Mouse (Mus musculus) thymus, adult 18-20 months (tissue): Measurements from ENCODE around the gene Pga5.
A peak's percentile ranks its signal among the peaks of the same experiment; 100 is the strongest.

ENCODE experiments used
- DNase-seq, 2 experiments: peaks; one replicate each; pipeline ENCODE4 v3.0.0; 2022; ENCODE audit warnings: mixed read lengths in 2 of 2

The Pga5 gene

DNA sequence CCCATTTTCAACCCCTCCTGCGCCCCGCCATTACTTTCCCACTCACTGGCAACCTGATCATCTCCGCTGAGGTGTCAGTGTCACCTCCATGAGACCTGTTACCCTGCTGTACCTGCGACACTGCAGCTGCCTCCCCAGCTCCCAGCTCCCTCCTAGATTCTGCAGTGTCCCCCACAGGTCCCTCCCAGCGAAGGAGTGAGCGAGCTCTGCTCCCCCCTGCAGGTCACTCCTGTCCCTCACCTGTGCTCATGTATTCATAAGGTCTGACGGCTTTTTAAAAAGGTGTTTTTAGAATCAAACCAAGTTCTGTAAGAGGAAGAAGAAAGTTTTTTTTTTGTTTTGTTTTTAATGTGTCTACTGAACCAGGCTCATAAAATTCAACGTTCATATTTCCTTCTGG is 24.3 kb upstream of the Pga5 start:
- DNase-seq = no peak

DNA sequence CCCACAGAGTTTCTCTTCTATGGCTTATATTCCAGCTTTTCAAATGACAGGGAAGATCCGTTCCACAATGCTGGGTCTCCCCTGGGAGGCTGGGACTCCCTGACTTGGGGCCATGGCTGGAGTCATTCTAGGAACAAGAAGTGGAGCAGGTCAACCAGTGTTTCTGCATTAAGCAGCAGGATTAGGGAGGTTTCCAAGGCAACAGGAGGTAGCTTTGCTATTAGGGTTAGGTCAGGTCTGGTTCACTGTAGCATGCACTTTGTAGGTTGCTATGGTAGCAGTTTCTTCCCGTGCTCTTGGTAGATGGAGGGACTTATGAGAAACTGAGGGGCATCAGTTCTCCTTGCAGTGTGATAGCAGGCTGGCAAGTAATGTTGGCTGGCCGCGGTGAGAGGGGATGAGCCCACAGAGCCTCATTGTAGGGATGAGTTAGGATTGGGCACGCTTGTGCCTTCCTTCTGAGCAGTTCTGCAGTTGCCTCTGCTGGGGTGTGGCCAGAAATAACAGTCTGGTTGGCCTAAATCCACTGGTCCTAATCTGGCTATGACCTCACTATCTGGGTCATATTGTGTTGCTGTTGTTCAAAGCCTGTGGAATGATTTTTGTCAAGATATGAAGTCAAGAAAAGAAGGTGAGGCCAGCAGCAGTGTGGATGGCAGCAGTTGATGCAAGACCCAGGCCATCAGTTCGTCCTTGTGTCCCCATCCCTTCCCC is 23.3 kb upstream of the Pga5 start:
- DNase-seq = no peak

GRCm38 (mm10) chr19:10699851-10700250 is 22.0 kb upstream of the Pga5 start:
- no peak for DNase-seq

GRCm38 (mm10) chr19:10698131-10698991 is 20.5 kb upstream of the Pga5 start:
- no peak for DNase-seq

- no peak for DNase-seq
Measured at GRCm38 (mm10) chr19:10695801-10696200, 17.9 kb upstream of the Pga5 start.

DNA sequence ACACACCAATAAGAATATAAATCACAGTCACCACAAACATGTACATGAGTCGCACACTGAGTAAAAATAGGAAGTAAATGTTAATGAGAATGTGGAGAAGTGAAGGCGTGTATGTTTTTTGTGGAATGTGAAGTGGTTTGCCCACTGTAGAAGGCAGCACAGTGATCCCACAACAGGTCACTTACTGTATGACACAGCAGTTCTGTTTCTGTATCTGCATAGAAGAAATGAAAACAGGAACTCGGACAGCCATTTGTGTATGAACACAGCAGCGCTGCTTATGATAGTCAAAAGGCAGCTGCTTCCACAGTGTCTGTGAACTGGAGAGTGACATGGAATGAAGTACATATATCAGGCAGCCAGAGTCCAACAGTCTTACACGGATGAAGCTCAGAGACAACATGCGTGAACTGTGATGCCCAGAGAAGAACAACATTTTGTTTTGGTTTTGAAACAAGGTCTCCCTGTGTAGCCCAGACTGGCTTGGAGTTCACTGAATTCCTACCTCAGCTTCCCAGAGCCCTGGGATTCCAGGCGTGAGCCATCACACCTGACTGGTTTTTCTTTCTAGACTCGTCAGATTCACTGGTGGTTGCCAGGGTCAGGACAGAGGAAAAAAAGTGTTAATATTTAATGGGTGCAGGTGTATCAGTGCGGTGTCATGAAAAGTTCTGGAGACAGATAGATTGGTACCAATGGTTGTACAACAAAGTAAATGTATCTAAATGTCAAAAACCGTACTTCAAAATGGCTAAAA is 16.2 kb upstream of the Pga5 start:
- DNase-seq = no peak

DNA sequence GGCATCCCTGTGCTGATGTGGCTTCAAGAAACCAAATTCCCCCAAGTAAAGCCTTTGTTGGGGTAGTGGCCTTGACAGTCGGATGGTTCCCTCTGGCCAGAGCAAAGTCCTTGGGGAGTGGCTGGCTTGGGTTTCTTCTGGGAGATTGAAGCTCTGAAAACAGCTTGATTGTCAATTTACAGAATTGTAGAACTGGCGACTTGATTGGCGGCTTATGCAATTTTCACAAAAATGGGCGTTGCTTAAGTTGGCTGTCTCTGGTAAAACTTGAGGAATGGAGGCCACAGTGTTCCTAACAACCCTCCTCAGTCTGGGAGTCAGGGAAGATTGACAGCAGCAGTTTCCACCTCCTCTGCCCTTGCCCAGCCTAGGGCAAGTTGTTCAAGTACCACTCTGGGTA is 14.5 kb upstream of the Pga5 start:
- no peak for DNase-seq

DNA sequence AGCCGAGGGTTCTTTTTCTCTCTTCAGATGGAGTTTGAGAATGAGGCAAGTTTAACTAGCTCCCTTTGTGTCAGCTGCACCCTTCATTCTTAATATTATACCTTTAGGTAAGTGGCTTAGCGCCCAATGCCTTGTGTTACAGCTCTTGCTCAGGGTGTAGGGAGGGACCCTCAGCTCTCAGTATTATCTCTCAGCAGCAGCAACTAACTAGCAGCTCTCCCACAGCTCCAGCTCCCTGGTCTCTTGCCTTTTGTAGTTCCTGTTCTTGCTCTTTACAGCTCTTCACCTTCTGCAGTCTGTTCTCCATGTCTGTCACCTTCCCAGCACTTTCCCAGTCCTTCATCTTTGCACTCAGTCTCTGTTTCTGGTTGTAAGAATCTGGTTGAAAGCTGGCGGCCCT is 13.8 kb upstream of the Pga5 start:
- DNase-seq = no peak

GRCm38 (mm10) chr19:10691121-10691520 is 13.2 kb upstream of the Pga5 start:
- no peak for DNase-seq

GRCm38 (mm10) chr19:10690336-10690735 is 12.5 kb upstream of the Pga5 start:
- no peak for DNase-seq

DNA sequence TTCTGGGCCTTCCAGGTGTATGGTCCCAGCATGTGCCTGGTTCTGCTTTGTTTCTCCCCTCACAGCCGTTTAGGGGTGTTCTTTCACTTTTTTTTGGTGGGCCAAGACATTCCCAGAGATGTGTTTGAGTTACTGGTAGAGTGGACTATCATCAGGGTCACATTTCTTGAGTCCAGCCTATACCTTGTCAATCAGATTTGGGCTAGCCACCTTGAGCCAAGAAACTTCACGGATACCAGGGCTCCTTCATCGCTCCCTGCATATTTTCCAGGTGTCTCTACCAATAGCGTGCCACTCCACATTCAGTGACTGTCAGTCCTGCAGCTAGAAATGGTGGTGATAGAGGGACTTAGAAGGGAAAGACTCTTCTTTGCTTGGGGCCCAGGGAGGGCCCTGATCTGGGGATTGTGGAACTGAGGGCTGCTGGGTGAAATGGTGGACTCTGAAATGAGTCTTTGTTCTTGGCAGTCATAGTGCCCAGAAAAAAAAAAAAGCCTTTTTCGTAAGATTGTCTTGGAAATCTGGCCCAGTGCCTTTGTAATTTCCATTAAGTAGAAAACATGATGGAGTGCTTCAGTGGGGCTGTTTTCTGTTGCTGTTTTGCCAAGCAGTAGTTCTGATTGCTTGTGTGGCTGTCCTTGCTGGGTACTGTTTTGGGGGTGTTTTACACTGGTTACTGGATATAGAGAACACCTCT is 11.7 kb upstream of the Pga5 start:
- no peak for DNase-seq

DNA sequence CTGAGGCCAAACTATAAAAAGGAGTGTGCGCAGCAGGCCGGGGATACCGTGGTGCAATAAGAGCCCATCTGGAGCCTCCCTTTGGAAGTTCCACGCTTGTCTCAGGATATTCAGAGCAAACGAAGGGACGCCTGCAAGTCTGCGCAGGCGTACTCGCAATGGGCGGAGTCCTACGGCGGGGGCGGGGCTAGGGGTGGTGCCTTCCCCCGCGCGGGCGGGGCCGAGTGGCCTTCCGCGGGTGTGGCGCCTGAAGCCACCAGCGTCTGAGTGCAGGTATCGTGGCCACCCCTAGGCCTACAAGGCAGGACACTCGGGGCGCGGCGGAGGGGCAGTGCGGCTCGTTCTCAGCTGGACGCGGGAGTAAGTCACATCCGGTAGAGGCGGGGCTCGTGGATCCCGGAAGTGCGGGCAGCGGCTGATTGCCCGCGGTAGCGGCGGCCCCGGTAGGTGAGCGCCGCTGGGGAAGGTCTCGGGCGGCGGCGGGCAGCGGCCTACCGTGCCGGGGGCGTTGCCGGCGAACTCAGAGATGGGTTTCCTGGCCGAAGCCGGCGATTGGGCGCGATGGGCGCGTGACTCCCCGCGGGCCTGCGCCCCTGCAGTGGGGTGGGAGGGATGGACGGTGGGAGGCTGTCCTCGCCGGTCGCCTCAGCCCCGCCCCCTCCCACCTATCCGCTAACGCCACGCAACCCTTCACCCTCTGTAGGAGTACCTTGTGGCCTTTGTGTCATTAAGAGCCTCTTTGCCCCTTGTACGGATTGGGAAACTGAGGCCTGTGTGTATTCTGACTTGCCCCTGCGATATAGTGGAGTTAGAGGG is 10.9 kb upstream of the Pga5 start, which contains the start of gene Vps37c:
Vps37c (plus strand) TSS at position 199 of the 816 bp plus-strand sequence.
- peak; percentile 79 to 83 for DNase-seq

DNA sequence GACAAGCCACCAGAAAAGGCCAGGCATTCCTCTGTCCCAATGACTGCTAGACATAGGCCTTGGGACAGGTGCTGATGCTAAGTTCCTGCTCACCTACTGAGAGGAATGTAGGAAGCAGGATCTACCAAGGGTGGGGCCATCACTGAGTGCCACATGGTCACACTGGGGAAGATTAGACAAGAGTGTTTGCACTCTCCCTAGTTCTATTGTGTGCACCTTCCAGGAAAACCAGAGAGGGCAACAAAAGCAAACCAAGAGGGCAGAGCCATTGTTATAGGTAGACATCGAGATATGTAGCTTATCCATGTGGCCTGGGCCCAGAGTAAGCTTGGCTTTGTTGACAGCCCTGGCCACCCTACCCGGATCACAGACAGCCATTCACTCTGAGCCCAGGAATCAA is 7.9 kb upstream of the Pga5 start:
- no peak for DNase-seq

- no peak for DNase-seq
Measured at GRCm38 (mm10) chr19:10685081-10685480, 7.2 kb upstream of the Pga5 start.

DNA sequence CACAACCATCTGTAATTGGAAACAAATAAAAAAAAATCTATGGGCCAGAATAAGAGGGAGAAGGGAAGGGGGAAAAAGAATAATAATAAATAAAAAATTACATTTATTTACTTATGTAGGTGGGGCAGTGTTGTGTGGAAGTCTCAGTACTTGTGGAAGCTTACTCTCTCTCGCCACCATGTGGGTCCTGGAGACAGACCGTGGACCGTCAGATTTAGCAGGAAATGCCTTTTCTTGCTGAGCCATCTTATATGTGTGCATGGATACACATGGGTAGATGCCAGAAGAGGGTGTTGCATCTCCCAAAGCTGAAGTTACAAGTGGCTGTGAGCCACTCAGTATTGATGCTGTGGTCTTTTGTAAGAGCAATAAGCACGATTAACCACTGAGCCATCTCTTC is 3.7 kb upstream of the Pga5 start:
- DNase-seq = no peak

GRCm38 (mm10) chr19:10678772-10679067 is 849 bp upstream of the Pga5 start:
- no peak for DNase-seq

- no peak for DNase-seq
Measured at GRCm38 (mm10) chr19:10676656-10677055, 1.2 kb downstream of the Pga5 start.

- no peak for DNase-seq
Measured at GRCm38 (mm10) chr19:10673275-10673674, 4.6 kb downstream of the Pga5 start.

- DNase-seq = no peak
Measured at GRCm38 (mm10) chr19:10671854-10672417, 5.9 kb downstream of the Pga5 start.

- DNase-seq = no peak
Measured at GRCm38 (mm10) chr19:10671319-10671718, 6.6 kb downstream of the Pga5 start.

DNA sequence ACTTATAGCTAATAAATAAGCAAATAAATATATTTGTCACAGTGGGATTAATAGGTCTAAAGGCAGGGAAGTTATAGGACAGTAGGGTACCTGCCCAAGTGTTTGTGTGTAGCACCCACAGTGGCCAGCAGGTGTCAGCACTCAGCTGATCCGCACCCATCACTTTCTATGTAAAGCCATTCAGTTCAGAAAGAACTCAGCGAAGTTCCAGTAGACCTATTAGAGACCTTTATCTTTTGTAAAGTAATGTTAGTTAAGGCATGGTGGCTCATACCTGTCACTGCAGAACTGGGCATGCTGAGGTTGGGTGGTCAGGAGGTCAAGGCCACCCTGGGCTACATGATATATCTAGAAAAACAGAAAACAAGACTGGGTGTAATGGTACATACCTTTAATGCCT is 12.4 kb downstream of the Pga5 start:
- DNase-seq = no peak

DNA sequence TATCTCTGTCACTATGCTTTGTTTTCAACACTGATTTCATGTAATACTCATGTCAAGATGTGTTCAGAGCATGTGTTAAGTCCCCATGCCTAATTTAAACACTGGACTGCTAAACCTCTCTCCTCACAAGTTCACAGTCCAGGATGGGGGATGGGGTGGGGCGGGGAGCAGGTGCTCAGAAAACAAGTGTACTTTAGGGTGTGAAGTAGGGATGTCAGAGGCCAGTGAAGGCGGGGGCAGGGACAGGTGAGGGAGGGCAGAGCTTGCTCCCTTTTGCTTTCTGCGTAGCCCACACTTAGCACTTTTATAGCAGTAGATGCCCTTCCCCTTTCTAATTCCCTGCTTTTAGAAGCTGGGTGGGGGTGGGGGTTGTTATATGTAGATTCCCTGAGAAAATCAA is 12.8 kb downstream of the Pga5 start:
- no peak for DNase-seq
